Mouse (Mus musculus) ES-E14 (cell line): ENCODE measurements at regions not wholly inside any gene's neighbourhood (a gene's known extent, or its start where the extent isn't known, plus 50 kb on each side); places are given as distances from the start of the nearest gene placed in this dataset.
A peak's percentile ranks its signal among the peaks of the same experiment; 100 is the strongest.

Experiments used
- DNase-seq: peaks from one replicate; pipeline ENCODE4 v3.0.0-alpha.2; 2013; ENCODE audit warnings: low read depth, low spot score
- H3K27ac ChIP-seq: 2 replicates; pipeline ENCODE4 v1.5.1; 2012; ENCODE audit warnings: low read depth, mild to moderate bottlenecking, low read length, moderate library complexity, mixed read lengths; ENCODE audit not compliant: poor library complexity, insufficient read depth, severe bottlenecking
- H3K36me3 ChIP-seq: 2 replicates; pipeline ENCODE4 v1.6.1; 2012; ENCODE audit warnings: mild to moderate bottlenecking, low read length, moderate library complexity, mixed read lengths; ENCODE audit not compliant: control insufficient read depth, poor library complexity, insufficient read depth, severe bottlenecking
- H3K4me1 ChIP-seq, 2 experiments: fragments of 150-350 bp in 1 of 2; sonication (generic) in 1 of 2; 2 replicates each; pipeline ENCODE4 v1.6.1; 2012; ENCODE audit warnings: low read length in 2 of 2, mild to moderate bottlenecking in 1 of 2, mixed read lengths in 1 of 2; ENCODE audit not compliant: control insufficient read depth in 2 of 2, insufficient read depth in 2 of 2, poor library complexity in 1 of 2
- H3K4me3 ChIP-seq, 2 experiments: fragments of 150-350 bp in 1 of 2; sonication (generic) in 1 of 2; 2 replicates each; pipeline ENCODE4 v1.5.1; 2012; ENCODE audit warnings: low read length in 2 of 2, low read depth in 1 of 2, mild to moderate bottlenecking in 1 of 2, mixed read lengths in 1 of 2; ENCODE audit not compliant: insufficient read depth in 1 of 2, poor library complexity in 1 of 2, severe bottlenecking in 1 of 2
- H3K9ac ChIP-seq: 2 replicates; pipeline ENCODE4 v1.6.1; 2012; ENCODE audit warnings: low read depth, mild to moderate bottlenecking, low read length, mixed read lengths; ENCODE audit not compliant: poor library complexity, insufficient read depth, severe bottlenecking
- H3K9me3 ChIP-seq: fragments of 150-350 bp; sonication (generic); 2 replicates; pipeline ENCODE4 v1.6.1; 2012; ENCODE audit warnings: low read depth, mild to moderate bottlenecking, low read length; ENCODE audit not compliant: control insufficient read depth, insufficient read depth
- CHD2 ChIP-seq: IDR thresholded peaks from 2 replicates; pipeline ENCODE4 v1.6.1; 2014; ENCODE audit warnings: mild to moderate bottlenecking, low read depth, low read length, inconsistent platforms
- HCFC1 ChIP-seq: IDR thresholded peaks from 2 replicates; pipeline ENCODE4 v1.6.1; 2012; ENCODE audit warnings: low read length, inconsistent platforms, borderline replicate concordance; ENCODE audit not compliant: insufficient read depth
- MAFK ChIP-seq: IDR thresholded peaks from 2 replicates; pipeline ENCODE4 v1.6.1; 2014; ENCODE audit warnings: mild to moderate bottlenecking, low read depth, low read length, inconsistent platforms; ENCODE audit not compliant: insufficient read depth
- ZC3H11A ChIP-seq: IDR thresholded peaks from 2 replicates; pipeline ENCODE4 v1.6.1; 2012; ENCODE audit warnings: low read depth, mild to moderate bottlenecking, inconsistent platforms, low read length, borderline replicate concordance
- ZNF384 ChIP-seq: IDR thresholded peaks from 2 replicates; pipeline ENCODE4 v1.6.1; 2012; ENCODE audit warnings: low read depth, low read length, inconsistent platforms
- in situ Hi-C, 2 experiments: fragments of 600-800 bp; cut with MboI; formaldehyde crosslinking; loops; one replicate each; pipeline ENCODE4 v1.15.1; 2025; ENCODE audit warnings: low sequenced_read_pairs in 2 of 2, inconsistent platforms in 1 of 2; ENCODE audit not compliant: unreplicated experiment in 2 of 2

- Histone ChIP-seq H3K4me3 (no peak overlapping the region), H3K27ac (no peak overlapping the region), H3K9me3 (no peaks in the 10 kb centered on the region), H3K9ac (no peak overlapping the region), H3K36me3 (no peaks in the 10 kb centered on the region), H3K4me1 (no peaks in the 10 kb centered on the region)
- in situ Hi-C loops: no loop called here
- no peak for TF ChIP-seq ZC3H11A
- no peak for TF ChIP-seq CHD2
- DNase-seq: no peak
Observed at GRCm38 (mm10) chr3:48207950-48208349, 1549.2 kb downstream of the Pcdh18 start.

GRCm38 (mm10) chr3:48194300-48194699 is 1562.8 kb downstream of the Pcdh18 start:
- Histone ChIP-seq H3K9ac (no peak overlapping the region), H3K4me3 (no peak overlapping the region), H3K36me3 (no peaks in the 10 kb centered on the region), H3K9me3 (no peaks in the 10 kb centered on the region), H3K4me1 (no peaks in the 10 kb centered on the region), H3K27ac (no peak overlapping the region)
- in situ Hi-C loops: no loop called here
- TF ChIP-seq MAFK (no peak), ZNF384 (no peak), HCFC1 (no peak), ZC3H11A (no peak)
- DNase-seq: no peak

- H3K9me3 ChIP-seq: no peaks in the 10 kb centered on the region
- in situ Hi-C loops: no loop called here
- no peak for DNase-seq
- no peak overlapping the region for H3K4me3 ChIP-seq
- H3K9ac ChIP-seq: no peak overlapping the region
- H3K36me3 ChIP-seq: no peaks in the 10 kb centered on the region
- no peak overlapping the region for H3K27ac ChIP-seq
- H3K4me1 ChIP-seq: no peaks in the 10 kb centered on the region
- TF ChIP-seq ZNF384: no peak
- no peak for TF ChIP-seq MAFK
- TF ChIP-seq CHD2: no peak
- TF ChIP-seq ZC3H11A: no peak
- no peak for TF ChIP-seq HCFC1
Observed at GRCm38 (mm10) chr3:48144885-48145284, 1612.2 kb downstream of the Pcdh18 start.

GRCm38 (mm10) chr3:48134938-48135337 is 1622.2 kb downstream of the Pcdh18 start:
- in situ Hi-C loops: no loop called here
- H3K4me1 ChIP-seq: no peaks in the 10 kb centered on the region

GRCm38 (mm10) chr3:48124263-48124662 is 1632.9 kb downstream of the Pcdh18 start:
- Histone ChIP-seq H3K4me3 (no peak overlapping the region), H3K4me1 (0 out of 4 replicates have a peak, but pooled peaks cover 0 to 1% of the 10 kb centered on the region in 2 experiments), H3K36me3 (no peaks in the 10 kb centered on the region), H3K27ac (no peak overlapping the region), H3K9me3 (no peaks in the 10 kb centered on the region), H3K9ac (no peak overlapping the region)
- TF ChIP-seq HCFC1: no peak
- no peak for TF ChIP-seq ZC3H11A
- TF ChIP-seq MAFK: no peak
- TF ChIP-seq ZNF384: no peak
- TF ChIP-seq CHD2: no peak
- DNase-seq: peak; percentile 12
- in situ Hi-C loops: no loop called here

More at GRCm38 (mm10) chr3:48134938-48135337, 1622.2 kb downstream of the Pcdh18 start:
- Histone ChIP-seq H3K4me3 (no peak overlapping the region), H3K27ac (no peak overlapping the region), H3K9me3 (no peaks in the 10 kb centered on the region), H3K9ac (no peak overlapping the region), H3K36me3 (no peaks in the 10 kb centered on the region)
- DNase-seq: no peak
- no peak for TF ChIP-seq ZNF384
- TF ChIP-seq ZC3H11A: no peak
- no peak for TF ChIP-seq MAFK
- no peak for TF ChIP-seq CHD2
- no peak for TF ChIP-seq HCFC1
